Mouse (Mus musculus) liver, embryonic 13.5 days (tissue): Measurements from ENCODE around the gene Stx7. TPM values are rescaled to one million over a fixed set of nuclear protein-coding genes. Genes with fewer than 3 reads are reported as not detected.
"Not testable (repeated sequence)": the region's sequence is repeated elsewhere in the genome, so short reads cannot be mapped to it uniquely, and the experiment has no call there.

Experiments
- ATAC-seq: fragments of 200-750 bp; cut with Nextera tagmentation; 2 replicates; pipeline ENCODE4 v1.8.0; 2017; ENCODE audit warnings: low read depth, mild to moderate bottlenecking, moderate number of reproducible peaks, moderate library complexity
- DNase-seq: peaks from one replicate; pipeline ENCODE4 v3.0.0; 2022
- H3K27ac ChIP-seq: fragments of 300-500 bp; sonication (generic); 2 replicates; pipeline ENCODE4 v1.5.1; 2015; ENCODE audit warnings: moderate library complexity, mild to moderate bottlenecking, inconsistent platforms
- H3K27me3 ChIP-seq: fragments of 300-500 bp; sonication (generic); 2 replicates; pipeline ENCODE4 v1.6.1; 2015; ENCODE audit warnings: mild to moderate bottlenecking, inconsistent platforms
- H3K36me3 ChIP-seq: fragments of 300-500 bp; sonication (generic); 2 replicates; pipeline ENCODE4 v1.6.1; 2015; ENCODE audit warnings: mild to moderate bottlenecking, inconsistent platforms
- H3K4me1 ChIP-seq: fragments of 300-500 bp; sonication (generic); replicated peaks from 2 replicates; pipeline ENCODE4 v1.6.1; 2015; ENCODE audit warnings: inconsistent platforms
- H3K4me2 ChIP-seq: fragments of 300-500 bp; sonication (generic); 2 replicates; pipeline ENCODE4 v1.6.1; 2015; ENCODE audit warnings: inconsistent platforms, mild to moderate bottlenecking, moderate library complexity
- H3K4me3 ChIP-seq: fragments of 300-500 bp; sonication (generic); replicated peaks from 2 replicates; pipeline ENCODE4 v1.5.1; 2015; ENCODE audit warnings: mild to moderate bottlenecking, inconsistent platforms
- H3K9ac ChIP-seq: fragments of 300-500 bp; sonication (generic); 2 replicates; pipeline ENCODE4 v1.6.1; 2015; ENCODE audit warnings: mild to moderate bottlenecking, inconsistent platforms
- H3K9me3 ChIP-seq: fragments of 300-500 bp; sonication (generic); replicated peaks from 2 replicates; pipeline ENCODE4 v1.6.1; 2016; ENCODE audit warnings: inconsistent platforms
- WGBS: fragments of 180-500 bp; shearing (Covaris S2); methylation state at CpG from one replicate; pipeline ENCODE4 v1.1.7; 2015; ENCODE audit not compliant: insufficient replicate concordance; 5-methylcytosine and 5-hydroxymethylcytosine counted together
- polyA plus RNA-seq: library from polyadenylated mRNA; unstranded; fragments of >200 nt; fragmentation: Nextera tagmentation; extraction: Ambion mirVana; gene quantifications from 2 replicates; pipeline ENCODE4 v1.2.1, GENCODE M21; 2015

Gene Stx7
- 31.6 and 37.1 TPM in 2 replicates for polyA plus RNA-seq

DNA sequence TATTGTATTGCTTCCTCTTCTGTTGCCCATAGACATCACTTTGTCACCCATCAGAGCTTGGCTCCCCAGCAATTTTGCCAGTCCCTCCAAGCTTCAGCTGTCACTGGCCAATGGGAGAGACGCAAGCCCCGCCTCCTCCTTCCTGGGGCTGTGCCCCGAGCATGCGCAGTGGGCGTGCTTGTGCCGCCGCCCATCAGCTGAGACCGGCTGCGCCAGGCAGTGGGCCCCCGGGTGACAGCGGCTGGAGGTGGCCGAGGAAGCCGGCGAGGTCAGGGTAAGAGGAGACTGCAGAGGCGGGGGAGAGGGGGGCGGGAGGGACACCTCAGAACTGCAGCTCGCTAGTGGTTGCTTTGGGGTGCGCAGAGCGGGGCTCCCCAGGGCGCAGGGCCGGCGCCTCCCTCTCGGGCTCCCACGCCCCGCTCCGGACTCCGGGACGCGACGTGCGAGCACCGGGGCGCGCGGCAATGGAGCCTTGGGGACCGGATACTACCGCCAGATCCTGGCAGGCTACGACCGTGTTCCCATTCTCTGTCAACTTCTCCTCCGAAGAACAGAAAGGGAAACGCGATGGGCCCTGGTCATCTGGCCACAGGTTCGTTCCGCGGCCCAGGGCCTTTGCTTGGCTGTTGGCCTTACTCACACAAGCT, at the start of gene Stx7:
Gene Stx7 (plus strand): TSS at position 168 of the 647 bp plus-strand sequence.
- Histone ChIP-seq H3K9ac (peak within 1 kb of the TSS; percentile 84), H3K9me3 (no peaks in the 10 kb centered on the region), H3K4me1 (peaks cover 31% of the 10 kb centered on the region), H3K4me3 (peak within 1 kb of the TSS; percentile 78), H3K27ac (peak within 1 kb of the TSS; percentile 79), H3K27me3 (no peaks in the 10 kb centered on the region), H3K4me2 (peak within 1 kb of the TSS; percentile 81), H3K36me3 (peaks cover 8% of the 10 kb centered on the region; the same call in 1 of the 2 replicates)
- ATAC-seq (peak; percentile 98), DNase-seq (peak; percentile 92)
- under 1% methylated on average over 42 of the region's 45 CpGs for WGBS

DNA sequence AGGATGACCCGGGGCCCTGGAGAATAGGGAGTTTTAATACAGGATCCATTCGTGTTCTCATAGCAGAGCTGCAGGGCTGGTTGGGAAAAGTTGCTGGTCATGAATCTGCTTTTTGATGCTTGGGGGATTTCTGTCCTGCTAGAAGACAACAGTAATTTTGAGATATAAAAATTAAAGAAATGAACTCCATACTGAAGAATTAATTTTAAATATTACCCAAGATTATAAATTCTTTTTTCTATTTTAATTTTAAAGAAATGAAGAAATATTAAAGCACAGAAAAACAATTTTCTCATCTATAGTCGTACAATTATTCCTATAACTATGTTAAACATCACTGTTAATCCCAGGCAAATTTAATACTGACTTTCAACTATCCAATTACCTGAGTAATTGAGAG, 47.3 kb upstream of the Stx7 start, which contains the start of gene Taar8c:
Gene Taar8c (minus strand): TSS at position 101 of the 400 bp plus-strand sequence.
- 52% methylated on average over 1 of the region's 3 CpGs for WGBS
- H3K9ac ChIP-seq, H3K36me3 ChIP-seq, H3K27ac ChIP-seq, DNase-seq, H3K4me2 ChIP-seq, H3K4me3 ChIP-seq, ATAC-seq, H3K4me1 ChIP-seq, H3K9me3 ChIP-seq, H3K27me3 ChIP-seq: not testable (repeated sequence)

DNA sequence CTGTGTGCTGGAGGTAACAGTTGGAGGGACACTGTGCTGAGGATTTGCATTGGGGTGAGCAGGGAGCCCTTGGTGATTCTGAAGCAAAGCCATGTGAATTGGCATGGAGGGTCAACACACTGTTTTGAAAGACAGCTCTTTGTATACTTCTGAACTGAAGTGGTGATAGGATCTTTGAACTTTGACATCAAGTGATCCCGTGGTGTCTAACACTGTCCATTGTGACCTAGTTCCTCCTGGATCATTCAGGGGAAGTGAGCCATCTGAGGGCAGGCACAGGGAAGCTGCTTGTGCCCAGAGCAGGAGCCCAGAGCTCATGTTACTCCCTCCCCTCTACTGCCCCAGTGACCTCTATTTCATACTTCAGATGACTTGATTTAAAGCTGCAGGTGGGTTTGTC, 45.8 kb upstream of the Stx7 start:
- DNase-seq, H3K36me3 ChIP-seq, H3K4me3 ChIP-seq, H3K9me3 ChIP-seq, H3K4me1 ChIP-seq, H3K9ac ChIP-seq, H3K27ac ChIP-seq, H3K4me2 ChIP-seq, H3K27me3 ChIP-seq: not testable (repeated sequence)
- ATAC-seq, result peak; percentile 58; the same call in 1 of the 2 replicates
- WGBS, result 12% methylated on average over 1 of the region's 1 CpGs

DNA sequence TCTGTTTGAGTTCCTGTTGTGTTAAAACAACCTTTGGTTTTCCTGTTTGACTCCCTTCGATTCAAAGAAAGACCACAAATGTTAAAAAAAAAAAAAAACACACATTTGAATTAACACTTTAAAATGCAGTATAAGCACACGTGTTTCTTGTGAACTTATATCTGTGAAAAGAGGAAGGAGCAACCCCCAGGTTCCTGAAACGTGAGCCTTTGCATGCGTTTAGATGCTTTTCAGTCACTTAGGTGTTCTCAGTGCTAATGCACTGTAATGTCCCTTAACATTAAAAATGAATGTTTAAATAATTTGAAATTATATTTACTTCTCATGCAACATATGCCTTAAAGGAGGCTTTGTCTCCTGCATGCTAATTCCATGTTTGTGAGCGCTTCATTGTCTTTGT, 41.4 kb upstream of the Stx7 start:
- Histone ChIP-seq H3K9me3 (no peaks in the 10 kb centered on the region), H3K27ac (no peak overlapping the region), H3K9ac (no peak overlapping the region), H3K36me3 (no peaks in the 10 kb centered on the region), H3K4me3 (no peak overlapping the region), H3K4me2 (no peak overlapping the region), H3K27me3 (no peaks in the 10 kb centered on the region), H3K4me1 (peaks cover 15% of the 10 kb centered on the region)
- ATAC-seq, result no peak
- 29% methylated on average over 5 of the region's 5 CpGs for WGBS
- DNase-seq, result no peak

DNA sequence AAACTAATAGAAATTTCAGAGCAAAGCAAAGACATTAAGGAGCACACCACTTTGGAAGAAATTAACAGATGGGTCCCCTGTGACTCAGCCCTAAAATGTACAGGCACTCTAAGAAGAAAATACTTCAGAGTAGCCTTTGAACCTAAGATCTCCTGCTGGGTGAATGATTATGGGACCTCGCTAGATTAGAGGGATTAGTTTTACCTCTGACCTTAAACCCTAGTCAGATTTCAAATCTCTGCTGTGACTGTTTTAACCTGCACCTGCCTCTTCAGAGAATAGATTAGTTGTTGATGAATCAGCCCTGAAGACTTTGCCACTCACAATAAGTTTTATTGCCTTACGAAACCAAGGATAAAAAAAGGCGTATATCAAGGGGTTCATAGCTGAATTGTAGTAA, 40.9 kb upstream of the Stx7 start:
- H3K4me3 ChIP-seq, result no peak overlapping the region
- ATAC-seq (no peak), DNase-seq (no peak)
- H3K36me3 ChIP-seq, result no peaks in the 10 kb centered on the region
- no peak overlapping the region for H3K27ac ChIP-seq
- no peaks in the 10 kb centered on the region for H3K27me3 ChIP-seq
- WGBS, result 58% methylated on average over 3 of the region's 3 CpGs
- H3K4me1 ChIP-seq, result peaks cover 15% of the 10 kb centered on the region
- no peak overlapping the region for H3K4me2 ChIP-seq
- H3K9ac ChIP-seq, result no peak overlapping the region
- no peaks in the 10 kb centered on the region for H3K9me3 ChIP-seq

GRCm38 (mm10) chr10:24109434-24109833, 39.7 kb upstream of the Stx7 start, which contains the start of gene Taar9:
Taar9 (minus strand) TSS chr10:24109534.
- H3K9me3 ChIP-seq, ATAC-seq, H3K9ac ChIP-seq, H3K36me3 ChIP-seq, DNase-seq, H3K4me2 ChIP-seq, H3K27me3 ChIP-seq, H3K4me3 ChIP-seq, H3K27ac ChIP-seq: not testable (repeated sequence)
- 68% methylated on average over 8 of the region's 8 CpGs for WGBS
- peaks cover 15% of the 10 kb centered on the region for H3K4me1 ChIP-seq

DNA sequence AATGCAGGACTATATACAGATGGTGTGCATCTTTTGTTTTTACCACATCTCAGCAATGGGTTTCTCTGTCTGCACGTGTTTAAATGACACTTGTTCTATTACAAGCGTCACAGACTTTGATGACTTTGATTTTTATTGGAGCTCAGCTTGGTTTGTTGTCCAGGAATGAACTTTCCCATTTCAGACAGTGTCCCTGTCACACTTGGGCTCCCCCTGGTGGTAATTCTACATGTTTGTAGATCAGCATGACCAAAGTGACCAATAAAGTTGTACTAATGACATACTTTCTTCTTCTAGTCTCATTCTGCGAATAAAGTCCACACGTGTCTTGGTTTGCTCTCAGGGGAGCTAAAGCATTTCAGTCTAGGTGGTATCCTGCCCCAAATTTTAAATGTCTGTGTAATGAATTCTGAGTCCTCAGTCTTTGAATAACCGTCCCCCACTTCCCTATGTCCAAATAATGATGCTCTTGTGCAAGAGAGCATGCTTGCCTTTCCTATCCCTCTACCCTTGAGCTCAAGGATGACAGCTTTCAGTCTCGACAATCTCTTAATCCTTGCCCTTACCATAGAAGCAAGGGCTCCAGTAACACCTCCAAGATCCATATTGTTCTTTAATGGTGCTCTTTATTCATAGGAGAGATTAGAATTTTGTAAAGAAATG, 37.9 kb upstream of the Stx7 start:
- no peak for DNase-seq
- ATAC-seq, result no peak

GRCm38 (mm10) chr10:24131451-24132262, 17.4 kb upstream of the Stx7 start:
- Histone ChIP-seq H3K27me3 (no peaks in the 10 kb centered on the region), H3K9me3 (no peaks in the 10 kb centered on the region), H3K4me3 (peak overlapping the region; percentile 35), H3K36me3 (no peaks in the 10 kb centered on the region), H3K4me1 (peaks cover 35% of the 10 kb centered on the region), H3K27ac (peak overlapping the region; percentile 32), H3K9ac (no peak overlapping the region; the same call in 1 of the 2 replicates), H3K4me2 (peak overlapping the region; percentile 51)
- DNase-seq (peak; percentile 28), ATAC-seq (peak; percentile 64)
- 23% methylated on average over 9 of the region's 9 CpGs for WGBS

More for the DNA sequence above, 37.9 kb upstream of the Stx7 start:
- 30% methylated on average over 6 of the region's 6 CpGs for WGBS
- Histone ChIP-seq H3K4me2 (no peak overlapping the region), H3K27ac (no peak overlapping the region), H3K27me3 (no peaks in the 10 kb centered on the region), H3K9me3 (no peaks in the 10 kb centered on the region), H3K36me3 (no peaks in the 10 kb centered on the region), H3K4me3 (no peak overlapping the region), H3K9ac (no peak overlapping the region), H3K4me1 (peaks cover 15% of the 10 kb centered on the region)

GRCm38 (mm10) chr10:24132273-24132672, 16.8 kb upstream of the Stx7 start:
- ATAC-seq, result 0 out of 2 replicates have a peak, but pooled peaks have one; percentile 33
- peak overlapping the region; percentile 32 for H3K27ac ChIP-seq
- no peak overlapping the region for H3K4me3 ChIP-seq

DNA sequence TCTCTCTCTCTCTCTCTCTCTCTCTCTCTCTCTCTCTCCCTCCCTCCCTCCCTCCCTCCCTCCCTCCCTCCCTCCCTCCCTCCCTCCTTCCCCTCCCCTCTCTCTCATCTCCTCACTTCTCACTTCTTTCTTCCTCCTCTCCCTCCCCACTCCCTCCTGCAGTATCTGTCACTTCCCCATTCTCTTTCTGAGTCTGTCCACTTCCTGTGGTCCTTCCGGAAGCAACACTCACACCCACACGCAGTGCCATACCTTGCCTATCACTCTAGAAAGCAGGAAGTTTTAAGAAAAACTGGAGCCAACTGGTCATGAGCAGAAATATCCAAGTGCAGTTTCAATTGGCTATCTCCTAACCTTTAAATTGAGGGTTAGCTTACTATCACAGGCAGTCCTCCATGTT, 16.0 kb upstream of the Stx7 start:
- Histone ChIP-seq H3K4me2 (no peak overlapping the region), H3K9me3 (no peaks in the 10 kb centered on the region), H3K36me3 (no peaks in the 10 kb centered on the region), H3K4me1 (peaks cover 35% of the 10 kb centered on the region), H3K27ac (no peak overlapping the region), H3K9ac (no peak overlapping the region), H3K27me3 (no peaks in the 10 kb centered on the region), H3K4me3 (no peak overlapping the region)
- DNase-seq (no peak), ATAC-seq (0 out of 2 replicates have a peak, but pooled peaks have one; percentile 38)
- WGBS, result 6% methylated on average over 2 of the region's 2 CpGs

More at GRCm38 (mm10) chr10:24132273-24132672, 16.8 kb upstream of the Stx7 start:
- H3K36me3 ChIP-seq, result no peaks in the 10 kb centered on the region
- H3K4me1 ChIP-seq, result peaks cover 35% of the 10 kb centered on the region
- no peaks in the 10 kb centered on the region for H3K27me3 ChIP-seq
- H3K9ac ChIP-seq, result no peak overlapping the region
- H3K9me3 ChIP-seq, result no peaks in the 10 kb centered on the region
- peak overlapping the region; percentile 51 for H3K4me2 ChIP-seq
- 43% methylated on average over 5 of the region's 5 CpGs for WGBS
- no peak for DNase-seq

DNA sequence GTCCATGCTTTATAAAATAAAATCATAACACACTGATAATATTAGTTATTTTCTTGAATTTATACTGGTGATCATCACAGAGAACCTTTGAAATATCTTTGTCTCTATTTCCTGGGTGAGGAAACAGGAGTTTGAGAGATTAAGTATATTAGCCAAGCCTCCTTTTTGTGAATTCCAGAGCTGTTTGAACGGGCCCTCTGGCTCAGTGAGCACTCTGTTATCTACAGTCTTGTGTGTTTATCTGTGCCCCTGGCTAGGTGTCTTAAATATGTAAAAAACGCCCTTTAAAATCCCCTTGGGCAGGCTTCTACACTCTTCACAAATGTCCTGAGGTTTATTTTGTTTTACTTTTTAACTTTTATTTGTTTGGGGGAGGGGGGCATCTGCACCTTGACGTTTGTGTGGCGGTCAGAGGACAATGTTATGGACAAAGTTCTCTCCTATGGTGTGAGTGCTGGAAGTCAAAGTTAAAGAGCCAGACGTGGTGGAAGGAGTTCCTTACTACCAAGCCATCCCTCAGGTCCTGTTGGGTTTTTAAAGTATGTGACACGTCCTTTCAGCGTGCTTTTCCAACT, 14.9 kb upstream of the Stx7 start:
- Histone ChIP-seq H3K9me3 (no peaks in the 10 kb centered on the region), H3K36me3 (no peaks in the 10 kb centered on the region), H3K4me1 (peaks cover 35% of the 10 kb centered on the region), H3K9ac (no peak overlapping the region), H3K4me3 (no peak overlapping the region), H3K27ac (peak overlapping the region; percentile 48; the same call in 1 of the 2 replicates), H3K4me2 (no peak overlapping the region), H3K27me3 (no peaks in the 10 kb centered on the region)
- WGBS, result 44% methylated on average over 7 of the region's 7 CpGs
- DNase-seq (no peak), ATAC-seq (peak; percentile 49; the same call in 1 of the 2 replicates)
